Mouse (Mus musculus) left cerebral cortex, adult 11 months (tissue): Measurements from ENCODE around the gene Hnrnpk.
"Not testable (repeated sequence)": the region's sequence is repeated elsewhere in the genome, so short reads cannot be mapped to it uniquely, and the experiment has no call there.

ENCODE experiments used
- DNase-seq: peaks from one replicate; pipeline ENCODE4 v3.0.0; 2022; ENCODE audit warnings: low spot score

Gene Hnrnpk

GRCm38 (mm10) chr13:58389324-58389951 lies 13.7 kb downstream of the Hnrnpk start:
- no peak for DNase-seq

- no peak for DNase-seq
Measured at GRCm38 (mm10) chr13:58388379-58388778, 14.8 kb downstream of the Hnrnpk start.

GRCm38 (mm10) chr13:58387948-58388347 lies 15.2 kb downstream of the Hnrnpk start:
- peak; percentile 47 for DNase-seq

GRCm38 (mm10) chr13:58385547-58385920 lies 17.6 kb downstream of the Hnrnpk start:
- no peak for DNase-seq

- DNase-seq = no peak
Measured at GRCm38 (mm10) chr13:58384779-58385546, 18.2 kb downstream of the Hnrnpk start, which contains the start of gene 2210016F16Rik. 2210016F16Rik (minus strand) TSS chr13:58385225.

- DNase-seq = no peak
Measured at GRCm38 (mm10) chr13:58384371-58384770, 18.8 kb downstream of the Hnrnpk start.

GRCm38 (mm10) chr13:58373153-58373470 lies 30.0 kb downstream of the Hnrnpk start:
- no peak for DNase-seq

GRCm38 (mm10) chr13:58372278-58373152 lies 30.6 kb downstream of the Hnrnpk start:
- no peak for DNase-seq

- no peak for DNase-seq
Measured at GRCm38 (mm10) chr13:58368835-58369234, 34.3 kb downstream of the Hnrnpk start.

- DNase-seq = no peak
Measured at GRCm38 (mm10) chr13:58367641-58368040, 35.5 kb downstream of the Hnrnpk start.

- DNase-seq = no peak
Measured at GRCm38 (mm10) chr13:58366373-58366772, 36.8 kb downstream of the Hnrnpk start.

- not testable (repeated sequence) for DNase-seq
Measured at GRCm38 (mm10) chr13:58365179-58365578, 38.0 kb downstream of the Hnrnpk start.

- DNase-seq = no peak
Measured at GRCm38 (mm10) chr13:58364353-58365175, 38.6 kb downstream of the Hnrnpk start.

- no peak for DNase-seq
Measured at GRCm38 (mm10) chr13:58359304-58359653, 43.9 kb downstream of the Hnrnpk start.

GRCm38 (mm10) chr13:58358629-58359303 lies 44.4 kb downstream of the Hnrnpk start, which contains the start of gene Kif27:
Kif27 (minus strand) TSS chr13:58359122.
- peak; percentile 28 for DNase-seq

GRCm38 (mm10) chr13:58352996-58353395 lies 50.1 kb downstream of the Hnrnpk start:
- no peak for DNase-seq

- DNase-seq = no peak
Measured at GRCm38 (mm10) chr13:58350606-58351005, 52.5 kb downstream of the Hnrnpk start.

- DNase-seq = no peak
Measured at GRCm38 (mm10) chr13:58344505-58344904, 58.6 kb downstream of the Hnrnpk start.
